Mouse (Mus musculus) kidney, adult 9 months (tissue): ENCODE measurements around the gene Opn1sw.

ENCODE experiments used
- DNase-seq: peaks from one replicate; pipeline ENCODE4 v3.0.0; 2022

The Opn1sw gene

DNA sequence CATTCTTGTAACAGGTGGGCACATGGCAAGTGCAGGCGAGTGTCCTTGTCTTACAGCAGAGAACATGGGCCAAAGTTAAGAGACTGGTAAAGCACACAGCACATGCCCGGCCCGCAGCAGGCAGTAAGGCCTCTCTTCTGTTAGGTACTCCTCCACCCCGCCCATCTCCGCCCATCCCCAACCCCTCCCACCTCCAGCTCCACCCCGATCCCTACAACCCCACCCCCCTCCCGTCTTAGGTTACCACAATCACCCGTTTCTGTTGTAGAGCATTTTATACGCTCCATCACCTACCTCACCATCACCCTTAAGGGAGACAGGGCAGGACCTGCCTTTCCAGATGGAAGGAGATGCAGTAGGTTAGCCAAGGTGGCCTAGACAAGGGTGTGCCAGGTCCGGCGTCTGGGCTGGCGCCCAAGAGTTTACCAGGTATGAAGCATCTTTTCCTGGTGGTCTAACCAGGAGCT lies at the start of gene Opn1sw:
Gene Opn1sw (minus strand): TSS at position 417 of the 467 bp plus-strand sequence.
- DNase-seq, result peak; percentile 7

DNA sequence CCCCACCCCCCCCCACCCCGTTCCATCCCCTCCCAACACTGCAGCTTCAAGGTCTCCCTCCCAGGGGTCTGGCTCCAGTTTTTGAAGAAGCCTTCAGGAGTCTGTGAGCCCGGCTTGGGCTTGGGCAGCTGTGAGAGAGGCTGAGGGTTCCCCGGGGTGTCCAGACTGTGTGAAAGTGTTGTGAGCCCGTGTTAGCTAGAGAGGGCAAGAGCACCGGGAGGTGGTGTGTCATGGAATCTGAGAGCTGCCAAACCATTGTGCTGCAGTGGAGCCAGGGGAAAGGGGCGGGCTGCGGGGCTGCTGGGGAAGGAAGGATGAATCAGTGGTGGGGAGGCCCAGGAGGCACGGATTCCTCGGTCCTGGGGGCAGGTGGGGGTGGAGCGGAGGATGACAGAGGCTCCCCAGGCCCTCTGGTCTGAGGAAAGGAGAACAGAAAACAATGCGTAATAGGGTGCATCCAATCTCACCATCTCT lies 48.2 kb upstream of the Opn1sw start:
- no peak for DNase-seq

DNA sequence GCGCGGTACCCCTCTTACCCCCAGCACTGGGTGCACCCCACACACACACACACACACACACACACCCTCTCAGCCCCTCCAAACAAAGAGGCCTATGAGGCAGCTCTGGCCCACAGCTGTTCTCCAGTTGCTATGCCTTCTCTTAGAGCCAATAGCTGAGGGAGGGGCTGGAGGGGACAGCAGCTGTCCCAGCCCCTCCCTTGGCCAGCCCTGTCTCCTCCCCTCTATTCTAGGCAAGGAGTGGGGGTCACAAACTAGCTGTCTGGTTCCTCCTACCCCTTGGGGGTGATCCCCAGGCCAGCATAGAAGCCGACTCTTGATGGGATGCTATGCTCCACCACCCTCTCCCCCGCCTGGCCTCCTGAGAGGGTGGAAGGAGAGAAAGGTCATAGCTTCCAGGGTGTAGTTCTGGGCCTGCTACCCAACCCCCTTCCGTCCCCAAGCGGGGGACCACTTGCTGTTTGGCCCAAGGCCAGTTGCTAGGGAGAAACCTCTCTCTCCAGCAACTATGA lies 47.7 kb upstream of the Opn1sw start:
- DNase-seq, result no peak

DNA sequence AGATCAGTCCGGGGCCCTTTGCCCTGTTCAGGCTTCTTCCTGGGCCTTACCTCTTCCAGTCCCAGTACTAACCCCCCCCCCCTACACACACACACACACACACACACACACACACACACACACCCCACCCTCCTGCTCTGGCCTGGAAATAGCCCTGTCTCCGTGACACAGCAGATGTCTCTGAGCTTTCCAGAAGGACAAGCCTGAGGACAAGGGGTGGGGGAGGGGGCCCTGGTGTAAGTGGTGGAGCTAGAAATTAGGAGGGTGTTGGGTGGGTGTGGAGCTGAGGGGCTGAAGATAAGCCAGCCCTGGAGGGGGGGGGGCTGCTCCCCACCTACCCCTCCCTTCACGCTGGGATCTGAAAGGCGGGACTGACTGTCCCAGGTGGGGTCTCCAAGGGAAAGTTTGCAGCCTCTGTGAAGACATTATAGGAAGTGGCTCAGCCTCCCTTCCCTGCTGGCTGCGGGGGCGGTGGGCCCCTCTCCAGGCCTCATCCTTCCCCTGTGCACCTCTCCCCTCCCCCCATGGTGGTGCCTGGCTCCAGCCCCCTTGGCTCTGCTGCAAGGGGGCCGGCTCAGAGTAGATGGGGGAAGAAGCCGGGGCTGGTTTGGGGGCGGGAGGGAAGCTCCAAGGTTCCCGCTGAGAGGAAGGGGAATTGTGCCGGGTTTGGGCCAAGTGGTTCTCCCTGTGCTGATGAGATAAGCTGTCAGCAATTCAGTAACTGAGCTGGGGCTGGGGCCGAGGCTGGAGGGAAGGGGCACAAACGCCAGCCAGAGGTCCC lies 46.8 kb upstream of the Opn1sw start:
- DNase-seq, result no peak

DNA sequence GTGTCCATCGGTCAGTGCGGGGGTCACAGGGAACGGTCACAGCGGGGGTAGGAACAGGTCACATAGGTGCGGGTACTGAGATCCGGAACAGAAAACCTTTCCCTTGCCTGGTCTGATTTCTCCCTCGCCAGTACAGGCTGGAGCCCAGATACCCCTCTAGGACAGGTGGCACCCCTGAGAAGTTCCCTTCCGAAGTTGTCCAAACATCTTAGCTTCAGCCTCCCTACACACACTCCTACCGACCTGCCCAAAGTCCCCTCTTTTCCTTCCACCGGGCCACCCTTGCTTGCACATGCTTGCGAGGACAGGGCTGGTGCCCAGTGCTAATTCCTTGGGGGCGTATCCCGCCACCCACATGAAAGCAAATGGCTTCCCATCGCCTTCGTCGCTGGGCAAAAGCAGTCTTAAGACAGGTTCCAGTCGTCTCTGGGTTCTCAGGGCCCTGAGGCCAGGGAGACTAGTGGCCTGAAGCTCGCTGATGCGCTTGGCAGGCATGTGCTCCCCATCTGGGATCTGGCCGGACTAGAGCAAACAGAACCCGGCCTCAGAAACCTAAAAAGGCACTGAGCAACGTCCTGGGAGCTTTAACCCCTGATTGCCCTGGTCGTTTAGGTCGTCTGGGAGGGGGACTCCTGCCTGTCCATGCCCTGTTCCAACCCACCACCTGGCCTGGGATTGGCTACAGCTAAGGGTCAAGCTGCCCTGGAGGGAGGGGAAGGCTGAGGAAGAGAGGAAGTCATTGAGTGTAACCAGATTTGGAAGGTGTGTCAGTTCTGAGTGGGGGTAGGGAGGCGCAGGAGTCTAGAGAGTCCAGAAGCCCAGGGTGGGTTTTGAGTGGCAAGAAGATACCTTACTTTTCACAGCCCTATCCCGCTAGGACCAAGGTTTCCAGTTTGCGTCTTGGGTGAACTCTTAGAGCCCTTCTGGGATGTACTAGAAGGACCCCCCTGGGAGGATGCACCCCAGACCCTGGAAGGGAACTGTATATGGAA lies 45.8 kb upstream of the Opn1sw start:
- no peak for DNase-seq

DNA sequence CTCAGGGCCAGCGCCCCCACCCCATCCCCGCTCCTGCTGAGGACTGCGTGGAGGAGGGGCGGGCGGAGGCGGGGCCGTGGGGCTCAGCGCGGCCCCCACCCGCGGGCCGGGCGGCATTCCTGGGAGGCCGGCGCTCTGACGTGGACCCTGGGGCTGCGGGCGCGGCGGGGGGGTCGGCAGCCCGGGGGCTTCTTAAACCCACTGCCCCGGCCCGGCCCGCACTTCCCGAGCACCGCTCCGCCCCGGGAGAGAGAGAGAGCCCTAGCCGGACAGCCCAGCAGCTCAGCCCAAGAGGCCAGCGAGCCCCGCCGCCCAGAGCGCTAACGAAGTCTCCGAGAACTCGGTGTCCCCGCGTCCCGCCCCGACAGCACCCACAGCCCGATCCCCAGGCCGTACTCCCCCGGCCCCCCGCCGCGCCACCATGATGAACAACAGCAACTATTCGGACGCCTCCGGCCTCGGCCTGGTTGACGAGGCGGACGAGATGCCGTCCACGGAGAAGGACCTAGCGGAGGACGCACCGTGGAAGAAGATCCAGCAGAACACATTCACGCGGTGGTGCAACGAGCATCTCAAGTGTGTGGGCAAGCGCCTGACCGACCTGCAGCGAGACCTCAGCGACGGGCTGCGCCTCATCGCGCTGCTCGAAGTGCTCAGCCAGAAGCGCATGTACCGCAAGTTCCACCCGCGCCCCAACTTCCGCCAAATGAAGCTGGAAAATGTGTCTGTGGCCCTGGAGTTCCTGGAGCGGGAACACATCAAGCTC lies 45.0 kb upstream of the Opn1sw start, which contains the start of gene Flnc:
Gene Flnc (plus strand): TSS at position 219 of the 766 bp plus-strand sequence.
- no peak for DNase-seq

DNA sequence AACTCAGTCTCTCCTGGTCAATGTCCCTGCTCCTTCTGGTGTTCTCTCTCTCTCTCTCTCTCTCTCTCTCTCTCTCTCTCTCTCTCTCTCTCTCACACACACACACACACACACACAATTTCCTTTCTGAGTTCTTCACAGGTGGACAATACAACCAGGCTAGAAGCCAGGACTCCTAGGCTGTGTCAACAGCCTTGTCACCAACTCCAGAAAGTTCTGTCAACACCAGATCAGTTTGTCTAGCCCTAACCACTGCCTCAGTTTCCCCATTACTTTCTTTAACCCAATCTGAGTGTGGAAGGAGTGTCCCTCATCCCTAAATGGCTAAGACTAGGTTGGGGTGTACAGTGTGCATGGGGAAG lies 44.4 kb upstream of the Opn1sw start:
- DNase-seq, result no peak

DNA sequence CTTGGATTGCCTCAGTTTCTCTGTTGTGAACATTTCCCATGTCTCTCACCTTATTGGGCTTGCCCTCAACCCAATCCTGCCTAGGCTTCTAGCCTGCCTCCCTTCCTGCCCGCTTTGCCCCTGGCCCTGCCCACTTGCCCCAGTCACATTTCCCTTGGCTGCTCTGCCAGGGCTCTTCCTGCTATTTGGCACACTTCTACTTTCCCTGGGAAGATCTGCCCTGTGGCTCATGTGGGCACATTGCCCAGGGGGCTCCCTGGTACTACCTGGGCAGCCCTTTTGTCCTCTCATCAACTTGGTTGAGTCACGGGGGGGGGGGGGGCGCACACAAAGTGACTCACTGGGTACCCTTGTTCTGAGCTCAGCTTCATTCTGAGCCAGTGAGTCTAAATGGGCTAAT lies 43.9 kb upstream of the Opn1sw start:
- DNase-seq, result no peak

DNA sequence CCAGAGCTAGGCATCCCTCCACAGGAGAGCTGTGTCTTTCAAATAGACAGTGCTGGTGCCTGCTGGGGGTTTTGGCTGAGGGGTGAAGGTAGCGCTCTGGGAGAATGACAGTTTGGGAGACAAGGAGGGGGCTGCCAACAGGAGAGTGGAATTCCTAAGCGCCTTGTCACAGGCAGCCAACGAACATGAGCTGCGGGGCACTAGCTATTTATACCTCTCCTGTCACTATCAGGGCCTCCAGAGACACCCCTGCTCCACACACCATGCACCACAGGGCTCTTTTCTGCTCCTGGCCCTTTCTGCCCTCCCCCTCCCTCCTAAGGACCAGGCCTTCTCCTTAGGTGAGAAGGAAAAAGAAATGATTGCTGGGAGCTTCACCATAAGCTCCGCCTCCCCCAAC lies 43.2 kb upstream of the Opn1sw start:
- no peak for DNase-seq

DNA sequence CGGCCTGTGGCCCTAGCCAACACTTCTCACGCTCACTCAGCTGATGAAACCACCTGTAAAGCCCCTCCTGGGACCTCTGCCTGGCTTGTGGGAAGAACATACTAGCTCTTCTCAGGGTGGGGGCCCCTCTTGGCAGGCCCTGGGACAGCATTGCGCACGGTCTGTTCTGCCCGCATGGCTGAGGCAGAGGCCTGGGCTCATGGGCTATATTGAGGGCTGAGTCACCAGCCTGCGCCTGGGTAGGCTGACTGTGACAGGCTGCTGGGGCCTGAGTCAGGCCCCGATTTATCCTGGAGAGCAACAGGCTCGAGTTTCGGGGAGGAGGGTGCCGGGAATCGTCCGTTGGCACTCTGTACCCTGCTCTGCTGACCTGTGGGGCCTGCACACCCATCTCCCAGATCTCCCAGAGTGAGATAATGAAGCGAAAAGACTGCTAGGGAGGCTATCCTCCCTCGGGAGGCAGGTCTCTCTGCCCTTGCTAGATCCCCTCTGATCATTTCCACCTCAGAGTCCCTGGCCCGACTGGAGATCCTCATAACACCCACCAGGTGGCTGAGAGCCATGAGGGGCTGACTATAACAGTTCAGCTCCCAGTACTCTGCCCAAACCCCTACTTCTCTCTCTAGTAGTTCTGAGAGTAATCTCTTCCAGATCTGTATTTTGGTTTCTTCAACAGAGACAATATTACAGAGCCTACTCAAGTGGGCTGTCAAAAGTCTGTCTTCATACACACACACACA lies 42.6 kb upstream of the Opn1sw start:
- no peak for DNase-seq

DNA sequence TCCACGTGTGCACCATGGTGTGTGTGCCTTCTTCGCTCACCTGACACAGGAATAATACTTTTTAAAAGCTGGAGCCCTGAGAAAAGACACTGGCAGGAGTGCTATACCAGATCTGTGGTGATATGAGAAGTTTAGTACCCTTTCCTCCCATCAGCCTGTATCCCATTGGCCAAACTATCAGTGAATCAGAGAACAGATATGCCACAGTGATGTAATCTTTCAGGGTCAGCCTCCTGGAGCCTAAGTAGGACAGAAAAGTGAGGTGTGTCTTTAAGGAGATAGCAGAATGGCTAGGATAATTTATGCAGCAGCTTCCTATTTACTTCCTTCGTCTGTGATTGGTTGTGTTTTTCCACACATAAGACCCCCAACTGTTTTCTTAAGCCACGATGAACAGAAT lies 39.9 kb upstream of the Opn1sw start:
- no peak for DNase-seq

DNA sequence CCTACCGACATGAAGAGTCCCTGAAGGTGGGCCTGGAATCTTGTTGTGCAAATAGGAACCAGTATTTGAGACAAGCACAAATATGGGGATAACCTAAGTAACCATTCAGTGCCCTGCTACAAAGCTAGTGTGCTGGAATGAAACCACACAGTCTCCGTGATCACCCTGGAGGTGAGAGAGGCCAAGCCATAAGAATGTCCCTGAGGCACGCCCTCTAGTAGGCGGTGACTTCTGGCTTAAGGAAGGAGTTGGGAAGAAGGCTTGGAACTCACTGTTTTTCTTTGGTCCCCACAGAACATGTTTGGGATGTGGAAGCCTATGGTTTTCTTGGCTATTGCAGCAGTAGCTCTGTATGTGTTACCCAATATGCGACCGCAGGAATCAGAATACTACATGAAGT lies 38.1 kb upstream of the Opn1sw start:
- DNase-seq, result no peak

DNA sequence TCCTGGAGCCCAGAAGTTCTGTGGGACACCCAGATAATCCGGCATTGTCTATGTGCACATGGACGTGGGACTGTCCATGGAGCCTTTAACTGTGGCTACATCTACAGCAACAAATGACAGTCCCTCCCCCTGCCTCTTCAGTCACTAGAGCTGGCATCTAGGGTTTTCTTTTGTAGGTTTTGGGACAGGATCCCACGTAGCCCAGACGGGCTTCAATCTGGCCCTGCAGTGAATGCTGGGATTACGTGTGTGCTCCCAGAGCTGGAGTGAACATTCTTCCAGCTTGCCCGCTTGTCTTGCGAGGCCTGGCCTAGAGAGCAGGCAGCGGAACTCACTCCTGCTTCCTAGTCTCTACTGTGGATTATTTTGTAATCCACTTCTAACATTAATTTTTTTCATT lies 36.9 kb upstream of the Opn1sw start:
- DNase-seq, result no peak

DNA sequence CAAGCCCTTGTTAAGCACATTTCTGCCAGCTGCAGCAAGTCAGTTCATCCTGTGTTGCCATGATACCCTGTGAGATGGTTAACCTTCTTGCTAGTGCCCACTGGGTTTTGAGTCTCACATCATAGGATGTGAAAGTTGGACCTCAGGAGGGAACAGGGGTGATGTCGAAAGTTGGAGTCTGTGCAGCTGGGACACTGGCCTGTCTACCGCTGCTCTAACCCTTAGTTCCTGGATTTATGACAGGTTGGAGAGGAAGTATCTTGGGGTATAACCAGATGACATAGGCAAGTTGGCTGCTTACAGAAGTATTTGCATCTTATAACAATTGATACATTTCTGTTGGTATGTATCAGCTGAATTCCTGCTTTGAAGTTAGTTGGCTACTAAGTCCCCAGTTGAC lies 32.3 kb upstream of the Opn1sw start:
- no peak for DNase-seq

DNA sequence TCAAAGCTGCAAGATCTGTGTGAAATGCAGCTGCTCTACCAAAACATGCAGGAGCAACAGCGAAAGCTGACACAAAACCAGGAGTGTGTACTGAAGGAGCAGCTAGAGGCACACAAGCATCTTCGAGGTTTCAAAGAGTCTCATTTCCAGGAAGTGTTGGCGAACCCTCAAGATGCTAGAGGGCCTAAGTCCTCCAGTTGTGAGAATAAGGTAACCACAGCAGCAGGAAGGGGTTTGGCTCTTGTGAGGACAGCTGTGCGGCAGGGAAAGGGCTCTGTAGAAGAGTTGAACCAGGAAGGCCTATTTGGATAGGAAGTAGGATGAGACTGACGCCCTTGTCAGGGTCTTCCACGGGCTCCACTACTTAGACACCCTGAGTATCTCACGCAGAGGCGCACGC lies 27.2 kb upstream of the Opn1sw start:
- DNase-seq, result no peak

DNA sequence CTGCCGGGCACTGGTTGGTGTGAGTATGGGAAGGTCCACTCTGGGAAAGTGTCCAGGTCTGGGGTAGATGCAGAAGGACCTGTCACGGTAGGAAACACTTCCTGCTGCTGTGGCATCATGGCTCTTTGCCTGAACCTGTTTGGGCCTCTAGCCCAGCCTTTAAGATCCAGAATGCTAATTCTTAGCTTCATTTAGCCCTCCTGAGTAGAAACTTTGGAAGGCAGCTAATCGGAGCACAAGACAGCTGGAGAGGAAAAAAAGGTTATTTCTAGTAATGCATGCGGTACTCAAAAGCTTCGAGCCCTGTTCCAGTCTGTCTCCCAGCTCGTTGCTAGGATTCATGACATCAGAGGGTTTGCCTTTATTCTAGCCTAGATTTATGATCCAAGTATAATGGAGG lies 18.1 kb upstream of the Opn1sw start:
- no peak for DNase-seq

DNA sequence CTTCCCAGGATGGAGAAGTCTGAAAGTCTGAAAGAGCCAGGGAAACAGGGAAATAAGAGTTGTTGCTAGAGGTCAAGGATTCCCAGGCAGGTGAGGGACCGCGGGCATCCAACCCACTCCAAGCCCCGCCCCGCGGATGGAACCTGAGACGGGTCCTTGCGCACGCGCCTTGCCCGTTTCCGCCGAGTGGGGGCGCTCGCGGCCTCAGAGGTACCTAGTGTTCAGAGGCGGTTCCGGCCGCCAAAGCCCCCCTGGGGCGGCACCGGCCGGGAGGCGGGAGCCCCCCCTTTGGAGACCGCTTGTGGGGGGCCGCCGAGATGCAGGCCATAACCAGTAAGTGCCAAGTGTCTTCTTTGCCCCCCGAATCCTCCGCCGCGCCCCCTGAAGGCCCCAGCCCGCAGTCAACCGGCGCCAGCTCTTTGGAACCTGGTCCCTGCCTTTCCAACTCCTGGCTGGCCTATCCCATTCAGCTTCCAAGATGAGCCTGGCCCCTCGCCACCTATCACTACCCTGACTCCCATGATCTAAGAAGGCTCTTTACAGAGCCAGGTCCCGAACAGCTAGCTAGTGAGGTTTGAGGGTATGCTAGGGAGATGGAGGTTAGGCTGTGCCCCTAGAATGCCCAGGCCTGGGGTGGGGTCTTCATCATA lies 14.6 kb upstream of the Opn1sw start:
- DNase-seq, result no peak

DNA sequence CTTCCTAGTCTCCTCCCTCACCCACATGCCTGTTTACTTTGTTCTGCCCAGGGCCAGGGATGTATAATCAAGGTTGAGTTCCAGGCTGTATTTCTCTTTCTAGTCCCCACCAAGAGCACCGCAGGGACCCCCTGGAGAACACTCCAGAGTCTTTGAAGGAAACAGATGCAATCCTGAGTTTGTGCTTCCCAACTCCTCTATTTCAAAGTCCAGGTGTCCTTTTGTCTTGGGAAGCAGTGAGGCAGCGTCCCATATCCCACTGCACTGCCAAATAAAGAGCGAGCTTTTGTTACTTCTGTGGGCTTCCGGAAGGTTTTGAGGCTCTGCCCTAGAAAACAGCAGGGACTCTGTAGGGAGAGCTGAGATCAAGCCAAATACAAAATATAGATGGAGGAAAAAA lies 11.6 kb upstream of the Opn1sw start:
- no peak for DNase-seq

DNA sequence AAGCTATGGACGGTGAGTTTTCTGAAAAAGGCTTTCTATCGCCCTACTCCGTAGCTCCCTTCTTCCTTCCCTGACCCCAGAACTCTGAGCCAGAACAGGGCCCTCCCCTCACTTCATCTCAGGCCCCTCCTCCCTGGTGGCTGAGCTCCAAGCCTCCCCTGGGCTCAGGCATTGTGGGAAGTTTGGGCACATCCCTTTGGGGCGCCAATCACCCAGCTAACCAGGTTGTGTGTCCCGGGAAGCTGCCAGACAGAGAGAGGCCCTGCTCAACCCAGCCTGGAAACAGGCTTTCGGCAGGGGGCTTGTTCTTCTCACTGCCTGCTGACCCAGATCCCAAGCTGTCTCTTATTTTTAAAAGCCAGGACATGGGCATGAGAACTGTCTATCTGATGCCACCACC lies 9.3 kb upstream of the Opn1sw start:
- no peak for DNase-seq

DNA sequence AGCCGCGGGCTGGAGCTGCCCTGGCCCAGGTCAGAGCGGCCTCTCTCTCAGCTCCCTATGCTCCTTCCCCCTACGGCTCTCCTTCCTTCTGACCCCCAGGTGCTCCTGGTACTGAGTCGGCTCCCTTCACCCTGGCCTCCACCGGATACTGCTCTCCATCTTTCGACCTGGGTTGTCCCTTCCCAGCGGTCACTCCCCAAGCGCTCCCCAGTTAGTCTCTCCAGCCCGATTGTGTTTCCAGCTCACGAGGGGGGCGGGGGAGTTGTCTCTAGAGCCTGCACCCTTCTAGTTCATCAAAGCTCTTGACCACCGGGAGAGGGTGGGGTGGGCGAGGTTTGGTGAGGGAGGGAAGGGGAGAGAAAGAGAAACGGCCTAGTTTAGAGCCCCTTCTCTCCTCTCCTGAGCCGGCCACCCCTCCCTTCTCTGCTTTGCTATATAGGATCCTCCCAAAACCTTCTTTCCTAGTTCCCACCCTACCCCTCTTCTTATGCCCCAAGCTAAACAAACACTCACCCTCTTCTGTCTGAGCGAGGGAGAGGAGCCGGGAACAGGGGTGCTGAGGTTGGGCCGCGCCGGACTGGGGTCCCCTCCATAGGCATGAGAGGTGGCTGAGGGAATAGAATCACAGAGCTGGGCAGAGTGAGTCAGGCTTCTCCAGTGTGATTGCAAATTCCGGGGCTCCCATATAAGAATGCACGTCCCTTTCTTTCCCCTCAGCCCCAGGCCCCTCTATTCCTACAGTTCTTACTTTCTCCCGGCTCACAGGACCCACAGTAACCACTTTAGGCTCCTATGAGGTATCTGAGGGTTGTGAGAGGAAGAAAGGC lies 8.7 kb upstream of the Opn1sw start:
- DNase-seq, result no peak
